Mouse (Mus musculus): ENCODE data around the gene Ap3b2. TPM values are rescaled to one million over a fixed set of nuclear protein-coding genes. Genes with fewer than 3 reads are reported as not detected.

Gene Ap3b2
- total and polyA plus RNA-seq, 3 experiments = not detected

- in situ Hi-C loops (cut with MboI; ENCODE audit: low pct_ligation_motif_present, low pct_unique_long_range_greater_than_20kb, low sequenced_read_pairs) = loop anchor here (25.0 kb wide), 1 partner anchor 353 kb away; no protein-coding TSS in a partner anchor
- H3K9ac ChIP-seq (ENCODE audit: insufficient read depth, low read depth) = no peak overlapping the region
- H3K9me3 ChIP-seq (replicated peaks; ENCODE audit: low read length) = peaks cover 3% of the 10 kb centered on the region
- no peak overlapping the region for H3K4me2 ChIP-seq (ENCODE audit: insufficient read depth, low read depth, poor library complexity, severe bottlenecking)
- peaks cover 0 to 3% of the 10 kb centered on the region in 2 experiments; a peak in 1 of 4 replicates for H3K4me1 ChIP-seq (ENCODE audit: control insufficient read depth in 1 of 2, insufficient read depth in 2 of 2)
- H3K4me3 ChIP-seq (replicated peaks in 1 of 3; ENCODE audit: low read depth in 2 of 3, low read length in 2 of 3, poor library complexity in 1 of 3) = no peak overlapping the region
- H3K27ac ChIP-seq (ENCODE audit: insufficient read depth, low read depth) = no peak overlapping the region
- peaks cover under 1% of the 10 kb centered on the region for H3K27me3 ChIP-seq (replicated peaks)
- no peak for DNase-seq (ENCODE audit: extremely low read depth)
- no peaks in the 10 kb centered on the region for H3K79me2 ChIP-seq (replicated peaks; ENCODE audit: control insufficient read depth, extremely low read depth, insufficient read depth, poor library complexity, severe bottlenecking)
- H3K36me3 ChIP-seq (replicated peaks in 1 of 2; ENCODE audit: control insufficient read depth in 1 of 2, insufficient read depth in 1 of 2, low read length in 1 of 2) = no peaks in the 10 kb centered on the region
- no peak for TF ChIP-seq BHLHE40 (IDR thresholded peaks at IDR 0.05; ENCODE audit: low read depth, low read length)
- TF ChIP-seq USF1 (IDR thresholded peaks at IDR 0.05; ENCODE audit: low read depth, low read length) = no peak
- no peak for TF ChIP-seq MEF2A (IDR thresholded peaks at IDR 0.05; ENCODE audit: borderline replicate concordance, low read depth, low read length)
- no peak for TF ChIP-seq CTCF (conservative IDR thresholded peaks at IDR 0.05 in 1 of 2, IDR thresholded peaks at IDR 0.05 in 1 of 2; ENCODE audit: low read depth in 2 of 2, low read length in 2 of 2)
- TF ChIP-seq HCFC1 (IDR thresholded peaks at IDR 0.05; ENCODE audit: low read depth, low read length) = no peak
- no peak for TF ChIP-seq POLR2AphosphoS2 (IDR thresholded peaks at IDR 0.05; ENCODE audit: low read depth, low read length)
- TF ChIP-seq RAD21 (IDR thresholded peaks at IDR 0.05; ENCODE audit: low read depth, low read length) = no peak
- no peak for TF ChIP-seq MAZ (IDR thresholded peaks at IDR 0.05; ENCODE audit: low read depth, low read length)
- TF ChIP-seq ELF1 (IDR thresholded peaks at IDR 0.05; ENCODE audit: low read depth, low read length) = no peak
- TF ChIP-seq POLR2A (IDR thresholded peaks at IDR 0.05; ENCODE audit: low read depth, low read length) = no peak
- no peak for TF ChIP-seq ZNF384 (IDR thresholded peaks at IDR 0.05; ENCODE audit: low read depth, low read length)
- TF ChIP-seq ZC3H11A (IDR thresholded peaks at IDR 0.05; ENCODE audit: low read depth, low read length) = no peak
- no peak for TF ChIP-seq NRF1 (IDR thresholded peaks at IDR 0.05; ENCODE audit: low read depth, low read length)
- no peak for TF ChIP-seq GABPA (IDR thresholded peaks at IDR 0.05; ENCODE audit: insufficient replicate concordance, low read depth, low read length)
- TF ChIP-seq EP300 (IDR thresholded peaks at IDR 0.05; ENCODE audit: low read length) = no peak
- no peak for TF ChIP-seq IRF4 (IDR thresholded peaks at IDR 0.05; ENCODE audit: low read depth, low read length)
- TF ChIP-seq TCF12 (IDR thresholded peaks at IDR 0.05; ENCODE audit: low read depth, low read length) = no peak
- no peak for TF ChIP-seq ZKSCAN1 (IDR thresholded peaks at IDR 0.05; ENCODE audit: borderline replicate concordance, low read depth, low read length)
- dilution Hi-C loops (cut with MboI; ENCODE audit: extremely low pct_ligation_motif_present, extremely low pct_unique_long_range_greater_than_20kb, low sequenced_read_pairs) = no loop called here
Observed at GRCm38 (mm10) chr7:81514906-81515590, 21.3 kb upstream of the Ap3b2 start.

DNA sequence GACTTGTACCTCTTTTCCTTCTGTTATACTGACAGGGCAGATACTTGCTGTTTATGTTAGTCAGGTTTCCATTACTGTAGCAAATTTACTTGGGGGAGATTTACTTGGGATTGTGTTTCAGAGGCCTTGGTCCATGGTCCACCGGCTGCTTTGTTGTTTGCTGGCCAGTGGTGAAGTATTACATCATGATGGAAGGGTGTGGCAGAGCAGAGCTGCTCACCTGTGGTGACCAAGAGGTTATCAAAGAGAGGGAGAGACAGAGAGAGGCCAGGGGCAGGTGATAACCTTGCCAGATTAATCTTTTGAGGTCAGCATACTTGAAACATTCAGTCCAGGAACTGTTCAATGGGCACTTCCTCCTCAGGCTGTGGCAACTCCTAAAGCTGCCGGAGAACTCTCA lies 7.3 kb upstream of the Ap3b2 start:
- no peaks in the 10 kb centered on the region for H3K9me3 ChIP-seq (replicated peaks; ENCODE audit: low read length)
- H3K4me1 ChIP-seq (ENCODE audit: control insufficient read depth in 1 of 2, insufficient read depth in 2 of 2) = no peaks in the 10 kb centered on the region
- H3K9ac ChIP-seq (ENCODE audit: insufficient read depth, low read depth) = no peak overlapping the region
- in situ Hi-C loops (cut with MboI; ENCODE audit: low pct_ligation_motif_present, low pct_unique_long_range_greater_than_20kb, low sequenced_read_pairs) = loop anchor here (25.0 kb wide), 1 partner anchor 339 kb away; no protein-coding TSS in a partner anchor
- no peak overlapping the region for H3K4me2 ChIP-seq (ENCODE audit: insufficient read depth, low read depth, poor library complexity, severe bottlenecking)
- H3K27me3 ChIP-seq (replicated peaks) = peaks cover 24% of the 10 kb centered on the region
- no peak overlapping the region for H3K27ac ChIP-seq (ENCODE audit: insufficient read depth, low read depth)
- no peaks in the 10 kb centered on the region for H3K36me3 ChIP-seq (replicated peaks in 1 of 2; ENCODE audit: control insufficient read depth in 1 of 2, insufficient read depth in 1 of 2, low read length in 1 of 2)
- no peak overlapping the region for H3K4me3 ChIP-seq (replicated peaks in 1 of 3; ENCODE audit: low read depth in 2 of 3, low read length in 2 of 3, poor library complexity in 1 of 3)
- no peak for DNase-seq (ENCODE audit: extremely low read depth)
- no peaks in the 10 kb centered on the region for H3K79me2 ChIP-seq (replicated peaks; ENCODE audit: control insufficient read depth, extremely low read depth, insufficient read depth, poor library complexity, severe bottlenecking)
- dilution Hi-C loops (cut with MboI; ENCODE audit: extremely low pct_ligation_motif_present, extremely low pct_unique_long_range_greater_than_20kb, low sequenced_read_pairs) = no loop called here
- TF ChIP-seq BHLHE40 (IDR thresholded peaks at IDR 0.05; ENCODE audit: low read depth, low read length) (no peak), MXI1 (IDR thresholded peaks at IDR 0.05; ENCODE audit: low read depth, low read length) (no peak), ZKSCAN1 (IDR thresholded peaks at IDR 0.05; ENCODE audit: borderline replicate concordance, low read depth, low read length) (no peak), MYC (IDR thresholded peaks at IDR 0.05; ENCODE audit: low read depth, low read length) (no peak), SMC3 (IDR thresholded peaks at IDR 0.05; ENCODE audit: low read depth, low read length) (no peak), ETS1 (conservative IDR thresholded peaks at IDR 0.05; ENCODE audit: low read depth, low read length) (no peak), TCF12 (IDR thresholded peaks at IDR 0.05; ENCODE audit: low read depth, low read length) (no peak), UBTF (IDR thresholded peaks at IDR 0.05; ENCODE audit: low read depth, low read length) (no peak), SIN3A (IDR thresholded peaks at IDR 0.05; ENCODE audit: low read length) (no peak), POLR2AphosphoS2 (IDR thresholded peaks at IDR 0.05; ENCODE audit: low read depth, low read length) (no peak), JUN (IDR thresholded peaks at IDR 0.05; ENCODE audit: insufficient read depth, low read depth, low read length) (no peak)

Measured in CH12.LX (cell line).